Mouse (Mus musculus): ENCODE results near the gene Rab44. TPM values are rescaled to one million over a fixed set of nuclear protein-coding genes. Genes with fewer than 3 reads are reported as not detected.

Gene Rab44
- total RNA-seq, 2 experiments from 2014 or later, result 0.33 to 0.78 TPM

Other genes with a start within 250 kb of the Rab44 start
- gene 4930539E08Rik, start 198.8 kb upstream of the Rab44 start, total RNA-seq (2021), result not detected
- gene Pxt1, start 170.3 kb upstream of the Rab44 start, total RNA-seq (2021), result not detected
- 10 to 100 TPM; 25.9 to 34.0 TPM for gene Kctd20, start 162.2 kb upstream of the Rab44 start, total RNA-seq (2021)
- 10 to 100 TPM; 25.2 to 26.4 TPM for gene Stk38, start 106.2 kb upstream of the Rab44 start, total RNA-seq (2021)
- gene Srsf3, start 81.5 kb upstream of the Rab44 start, total RNA-seq (2021), result 10 to 100 TPM; 36.4 to 48.2 TPM
- 10 to 100 TPM; 30.4 to 42.0 TPM for gene Cdkn1a, start 23.2 kb upstream of the Rab44 start, total RNA-seq (2021)
- under 1 TPM in 1 of 2 experiments, not detected in 1; 0.13 TPM for gene Cpne5, start 124.0 kb downstream of the Rab44 start, total RNA-seq (2021)
- 1 to 10 TPM; 7.8 TPM for gene Ppil1, start 150.0 kb downstream of the Rab44 start, total RNA-seq (2021)
- gene BC004004, start 154.6 kb downstream of the Rab44 start, total RNA-seq (2021), result 100 to 1,000 TPM; 102 to 122 TPM
- gene Pi16, start 203.5 kb downstream of the Rab44 start, total RNA-seq (2021), result 10 to 100 TPM; 27.9 to 47.2 TPM
- 100 to 1,000 TPM; 104 to 106 TPM for gene Mtch1, start 233.8 kb downstream of the Rab44 start, total RNA-seq (2021)
- gene Fgd2, start 246.8 kb downstream of the Rab44 start, total RNA-seq (2021), result 1 to 10 TPM; 1.2 to 1.6 TPM